Mouse (Mus musculus): Measurements from ENCODE around the gene Dusp28.

Dusp28 gene

DNA sequence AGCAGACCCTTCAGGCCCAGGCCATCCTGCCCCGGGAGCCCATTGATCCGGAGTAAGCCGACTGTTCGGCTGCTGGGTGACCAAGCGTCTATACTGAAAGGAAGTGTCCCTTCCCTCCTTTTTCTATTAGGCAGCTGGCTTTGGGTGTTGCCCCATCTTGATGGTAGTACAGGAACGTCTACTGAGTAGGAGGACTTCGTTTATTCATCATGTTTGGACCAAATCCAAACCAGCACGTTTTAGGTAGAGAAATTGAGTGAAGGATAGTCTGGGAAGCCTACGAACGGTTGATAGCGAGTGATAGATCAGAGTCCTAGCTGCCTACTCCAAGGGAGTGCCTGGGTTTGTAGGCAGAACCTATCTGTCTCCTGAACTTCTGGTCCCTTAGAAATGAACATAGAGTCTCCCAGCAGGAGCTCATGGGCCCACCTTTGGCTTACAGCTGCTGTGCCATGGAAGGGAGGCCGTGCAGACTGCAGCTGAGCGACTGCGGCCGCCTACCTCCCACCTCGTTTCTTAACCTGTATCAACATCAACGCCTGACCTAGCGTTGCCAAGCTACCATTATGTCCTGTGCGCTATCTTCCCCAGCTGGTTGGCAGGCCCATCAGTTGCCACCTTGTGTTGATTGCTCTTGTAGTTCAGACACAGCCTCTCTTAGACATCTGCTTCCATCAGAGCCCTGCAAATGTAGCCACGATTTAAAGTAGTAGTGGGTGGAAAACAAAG lies 1.0 kb downstream of the Dusp28 start:
- peak; percentile 27 for DNase-seq (ENCODE audit: low read depth, low spot score)

DNA sequence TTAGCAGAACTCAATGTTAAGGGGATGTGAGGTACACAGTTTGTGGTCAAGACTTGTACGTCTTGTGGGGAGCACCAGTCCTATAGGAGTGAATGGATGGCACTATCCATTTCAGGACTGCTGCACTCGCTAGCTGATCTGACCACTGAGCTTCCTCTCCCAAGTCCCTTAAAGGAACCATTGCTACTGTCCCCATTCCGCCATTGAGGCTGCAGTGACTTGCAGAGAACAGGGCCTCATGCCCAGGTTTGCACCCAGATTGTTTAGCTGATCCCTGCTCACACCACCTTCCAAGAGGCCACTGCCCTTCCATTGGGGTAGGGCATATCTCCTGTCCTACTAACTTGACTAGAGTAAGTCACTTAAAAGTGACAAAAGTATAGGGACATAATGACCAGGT lies 1.9 kb downstream of the Dusp28 start:
- DNase-seq (ENCODE audit: low read depth, low spot score) = no peak

DNA sequence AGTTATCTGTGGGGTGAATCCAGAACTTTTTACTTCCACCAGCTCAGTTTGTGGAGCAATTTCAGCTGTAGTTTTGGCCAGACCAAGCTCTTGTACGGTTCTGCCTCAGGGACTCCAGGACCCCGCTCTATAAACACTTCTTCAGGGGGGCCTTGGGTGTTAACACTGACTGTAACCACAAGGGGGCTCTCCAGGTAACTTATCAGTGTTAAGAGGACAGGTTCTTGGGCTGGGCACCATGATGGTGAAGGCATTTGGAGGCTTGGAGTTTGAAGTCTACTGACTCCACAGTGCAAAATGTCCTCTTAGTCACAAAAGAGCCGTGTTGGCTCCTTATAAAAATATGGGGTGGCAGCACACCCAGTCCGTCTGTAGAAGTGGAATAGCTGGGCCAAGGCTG lies 2.3 kb downstream of the Dusp28 start:
- DNase-seq (ENCODE audit: low read depth, low spot score) = no peak

DNA sequence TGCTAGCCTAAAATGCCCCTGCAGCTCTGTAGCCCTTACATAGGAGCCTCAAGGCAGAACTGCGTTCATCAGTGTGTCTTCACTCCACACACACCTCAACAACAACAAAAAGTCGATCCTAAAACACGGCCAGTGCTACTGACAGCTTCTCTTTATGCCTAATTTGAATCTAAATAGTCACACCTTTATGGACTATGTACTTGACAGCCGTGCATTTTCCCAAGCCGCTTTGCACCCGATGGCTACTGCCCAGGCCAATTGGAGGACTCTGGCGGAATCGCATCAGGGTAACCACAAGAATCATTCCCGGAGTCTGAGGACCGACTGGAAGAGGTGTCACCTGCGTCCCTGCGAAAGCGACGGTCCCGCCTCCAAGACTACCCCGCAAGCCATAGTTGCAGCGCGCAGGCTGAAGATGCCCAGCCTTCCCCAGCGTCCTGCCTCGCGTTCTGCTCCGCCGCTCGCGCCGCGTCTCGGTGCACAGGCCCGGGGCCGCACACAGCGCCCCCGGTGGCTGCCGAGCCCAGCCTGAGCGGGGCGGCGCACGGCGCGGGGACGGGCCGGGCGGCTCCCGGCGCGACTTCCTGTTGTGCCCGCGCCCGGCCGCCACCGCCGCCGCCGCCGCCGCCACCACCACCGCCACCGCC lies 3.6 kb downstream of the Dusp28 start, which contains the start of gene Rnpepl1:
Rnpepl1 (plus strand) TSS at position 545 of the 647 bp plus-strand sequence.
- DNase-seq (ENCODE audit: low read depth, low spot score) = peak; percentile 43

DNA sequence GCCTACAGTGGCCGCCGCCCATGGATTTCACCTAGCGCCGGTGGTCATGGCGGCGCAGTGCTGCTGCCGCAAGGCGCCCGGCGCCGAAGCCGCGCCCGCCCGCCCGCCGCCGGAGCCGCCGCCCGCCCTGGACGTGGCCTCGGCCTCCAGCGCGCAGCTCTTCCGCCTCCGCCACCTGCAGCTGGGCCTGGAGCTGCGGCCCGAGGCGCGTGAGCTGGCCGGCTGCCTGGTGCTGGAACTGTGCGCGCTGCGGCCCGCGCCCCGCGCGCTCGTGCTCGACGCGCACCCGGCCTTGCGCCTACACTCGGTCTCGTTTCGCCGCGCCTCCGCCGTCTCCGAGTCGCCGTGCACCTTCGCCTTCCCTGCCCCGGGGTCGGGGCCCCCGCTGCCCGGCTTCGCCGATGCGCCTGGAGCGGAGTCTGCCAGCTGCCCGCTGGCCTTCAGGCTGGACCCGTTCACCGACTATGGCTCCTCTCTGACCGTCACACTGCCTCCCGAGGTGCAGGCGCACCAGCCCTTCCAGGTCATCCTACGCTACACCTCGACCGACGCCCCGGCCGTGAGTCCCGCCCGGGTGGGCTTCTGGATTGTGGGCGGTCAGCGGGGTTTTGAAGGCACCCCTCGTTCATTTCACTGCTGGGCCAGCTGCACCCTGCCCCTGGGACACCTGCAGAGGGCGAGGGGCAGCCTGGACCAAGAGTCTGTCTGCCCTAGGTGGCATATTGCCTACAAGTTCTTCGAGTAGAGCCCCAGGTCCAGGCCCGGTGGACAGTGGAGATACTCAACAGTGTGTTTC lies 4.3 kb downstream of the Dusp28 start:
- peak; percentile 38 for DNase-seq (ENCODE audit: low read depth, low spot score)

DNA sequence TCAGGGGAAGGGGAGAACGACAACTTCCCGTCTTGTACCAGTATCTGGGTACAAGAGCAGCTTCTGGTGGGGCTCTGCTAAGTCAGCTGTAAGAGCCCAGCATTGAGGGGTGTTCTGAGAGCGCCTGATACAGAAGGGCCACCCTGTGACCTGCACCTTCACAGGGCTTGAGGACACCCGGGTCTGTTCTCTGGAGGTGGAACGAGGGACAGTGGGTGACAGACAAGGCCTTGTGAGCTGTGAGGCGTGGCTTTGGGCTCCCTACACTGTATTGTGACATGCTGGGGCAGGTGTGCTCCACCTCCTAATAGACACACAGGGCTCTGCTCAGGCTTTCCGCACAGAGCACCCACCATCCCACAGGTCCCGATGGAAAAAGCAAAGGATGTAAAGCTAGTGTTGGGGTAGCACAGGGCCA lies 4.9 kb downstream of the Dusp28 start:
- DNase-seq (ENCODE audit: low read depth, low spot score) = no peak

DNA sequence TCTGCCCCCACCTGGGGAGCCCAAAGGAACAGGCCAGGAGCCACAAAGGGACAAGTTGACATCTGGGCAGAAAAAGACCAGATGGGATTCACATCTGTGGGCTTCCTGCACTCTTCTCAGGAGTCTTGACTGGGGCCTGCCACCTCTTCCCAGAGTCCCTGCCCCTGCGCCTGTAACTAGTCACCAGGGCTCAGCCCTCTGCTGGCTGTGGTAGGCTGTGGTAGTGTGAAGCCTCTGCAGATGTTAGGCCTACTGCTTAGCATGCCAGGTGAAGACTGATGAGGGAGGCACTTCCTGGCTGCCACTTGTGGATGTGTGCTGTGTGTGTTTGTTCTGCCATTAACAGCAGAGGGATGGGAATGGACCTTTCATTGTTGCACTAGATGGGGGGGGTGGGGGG lies 5.5 kb downstream of the Dusp28 start:
- DNase-seq (ENCODE audit: low read depth, low spot score) = no peak

- DNase-seq (ENCODE audit: low read depth, low spot score) = no peak
Measured at GRCm38 (mm10) chr1:92914239-92914638, 7.5 kb downstream of the Dusp28 start.

- DNase-seq (ENCODE audit: low read depth, low spot score) = no peak
Measured at GRCm38 (mm10) chr1:92914993-92915392, 8.2 kb downstream of the Dusp28 start.

GRCm38 (mm10) chr1:92916725-92917124 lies 9.9 kb downstream of the Dusp28 start:
- DNase-seq (ENCODE audit: low read depth, low spot score) = no peak

GRCm38 (mm10) chr1:92919151-92919550 lies 12.4 kb downstream of the Dusp28 start:
- no peak for DNase-seq (ENCODE audit: low read depth, low spot score)

- DNase-seq (ENCODE audit: low read depth, low spot score) = no peak
Measured at GRCm38 (mm10) chr1:92919775-92920174, 13.0 kb downstream of the Dusp28 start.

- no peak for DNase-seq (ENCODE audit: low read depth, low spot score)
Measured at GRCm38 (mm10) chr1:92920474-92921200, 13.9 kb downstream of the Dusp28 start.

DNA sequence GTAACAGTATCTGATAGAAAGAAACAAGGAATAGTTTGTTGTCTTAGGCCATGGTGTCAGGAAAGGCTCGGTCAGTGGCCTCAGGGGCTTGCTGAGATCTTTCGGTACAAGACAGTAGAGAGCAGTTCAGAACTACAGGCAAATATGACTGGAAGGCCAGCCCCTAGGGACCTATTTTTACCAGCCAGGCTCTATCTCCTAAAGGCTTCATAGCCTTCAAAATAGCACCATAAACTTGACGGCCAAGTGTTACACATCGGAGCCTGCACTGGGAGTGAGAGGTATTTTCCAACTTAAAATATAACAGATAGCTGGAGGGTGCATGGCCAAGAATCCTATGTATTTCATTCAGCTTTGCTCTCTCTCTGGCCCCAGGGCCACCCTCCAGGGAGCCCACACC lies 14.7 kb downstream of the Dusp28 start:
- DNase-seq (ENCODE audit: low read depth, low spot score) = no peak

- no peak for DNase-seq (ENCODE audit: low read depth, low spot score)
Measured at GRCm38 (mm10) chr1:92930171-92930706, 23.5 kb downstream of the Dusp28 start.

GRCm38 (mm10) chr1:92933611-92934010 lies 26.8 kb downstream of the Dusp28 start:
- no peak for DNase-seq (ENCODE audit: low read depth, low spot score)

GRCm38 (mm10) chr1:92934182-92934827 lies 27.5 kb downstream of the Dusp28 start, which contains the start of gene Capn10:
TSS of gene Capn10 (plus strand) at chr1:92934376.
- peak; percentile 96 for DNase-seq (ENCODE audit: low read depth, low spot score)

- peak; percentile 37 for DNase-seq (ENCODE audit: low read depth, low spot score)
Measured at GRCm38 (mm10) chr1:92935054-92935962, 28.5 kb downstream of the Dusp28 start.

- no peak for DNase-seq (ENCODE audit: low read depth, low spot score)
Measured at GRCm38 (mm10) chr1:92935977-92936376, 29.2 kb downstream of the Dusp28 start.

DNA sequence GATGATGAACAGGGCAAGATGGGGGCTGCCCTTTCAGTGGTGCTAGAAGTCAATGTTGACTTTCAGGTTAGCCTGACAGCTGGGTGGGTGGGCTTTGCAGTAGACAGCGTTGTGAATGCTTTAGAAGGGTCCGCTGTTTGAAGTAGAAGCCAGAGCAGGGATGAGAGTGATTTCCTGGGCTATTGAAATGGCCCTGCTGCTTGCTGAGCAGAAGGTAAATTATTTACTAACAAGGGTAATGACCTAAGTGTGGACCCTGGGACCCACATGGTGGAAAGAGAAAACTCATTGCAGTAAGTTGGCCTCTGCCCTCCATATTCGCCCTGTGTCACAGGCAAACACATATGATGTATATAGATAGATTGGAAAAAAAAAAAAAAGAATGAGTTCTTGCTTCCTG lies 29.7 kb downstream of the Dusp28 start:
- no peak for DNase-seq (ENCODE audit: low read depth, low spot score)
